Mouse (Mus musculus) limb, embryonic 11.5 days (tissue): Measurements from ENCODE around the gene Hist1h2ak. TPM values are rescaled to one million over a fixed set of nuclear protein-coding genes. Genes with fewer than 3 reads are reported as not detected.
A peak's percentile ranks its signal among the peaks of the same experiment; 100 is the strongest.

ENCODE experiments used
- ATAC-seq: fragments of 200-750 bp; cut with Nextera tagmentation; 2 replicates; pipeline ENCODE4 v1.8.0; 2017; ENCODE audit warnings: low read depth; ENCODE audit not compliant: insufficient number of reproducible peaks, low FRiP score, low TSS enrichment
- DNase-seq: peaks from one replicate; pipeline ENCODE4 v3.0.0-alpha.2; 2015; ENCODE audit warnings: low spot score
- H3K27ac ChIP-seq: fragments of 300-500 bp; sonication (generic); replicated peaks from 2 replicates; pipeline ENCODE4 v1.5.1; 2014; ENCODE audit warnings: low read depth, mild to moderate bottlenecking, low read length
- H3K27me3 ChIP-seq: fragments of 300-500 bp; sonication (generic); 2 replicates; pipeline ENCODE4 v1.6.1; 2014; ENCODE audit warnings: mild to moderate bottlenecking, low read length, mixed read lengths; ENCODE audit not compliant: control insufficient read depth, insufficient read depth
- H3K36me3 ChIP-seq: fragments of 300-500 bp; sonication (generic); 2 replicates; pipeline ENCODE4 v1.6.1; 2014; ENCODE audit warnings: mild to moderate bottlenecking, low read length, moderate library complexity, mixed read lengths; ENCODE audit not compliant: control insufficient read depth, insufficient read depth
- H3K4me1 ChIP-seq: fragments of 300-500 bp; sonication (generic); 2 replicates; pipeline ENCODE4 v1.6.1; 2014; ENCODE audit warnings: low read length, mixed read lengths; ENCODE audit not compliant: control insufficient read depth, insufficient read depth
- H3K4me2 ChIP-seq: fragments of 300-500 bp; sonication (generic); 2 replicates; pipeline ENCODE4 v1.6.1; 2014; ENCODE audit warnings: low read depth, mild to moderate bottlenecking, moderate library complexity; ENCODE audit not compliant: severe bottlenecking
- H3K4me3 ChIP-seq: fragments of 300-500 bp; sonication (generic); 2 replicates; pipeline ENCODE4 v1.5.1; 2014; ENCODE audit warnings: low read depth, low read length
- H3K9ac ChIP-seq: fragments of 300-500 bp; sonication (generic); 2 replicates; pipeline ENCODE4 v1.6.1; 2014; ENCODE audit warnings: mild to moderate bottlenecking, low read length
- H3K9me3 ChIP-seq: fragments of 300-500 bp; sonication (generic); 2 replicates; pipeline ENCODE4 v1.6.1; 2016; ENCODE audit warnings: low read length; ENCODE audit not compliant: control insufficient read depth
- WGBS: fragments of 180-500 bp; shearing (Covaris S2); extraction: QIAGEN DNeasy Blood & Tissue Kit; methylation state at CpG from one replicate; pipeline ENCODE4 v1.1.7; 2014; 5-methylcytosine and 5-hydroxymethylcytosine counted together
- microRNA-seq: library from miRNA; unstranded; fragments of <30 nt; microRNA quantifications from one replicate; pipeline ENCODE4, GENCODE M21; 2016
- polyA plus RNA-seq: library from polyadenylated mRNA; unstranded; fragments of >200 nt; fragmentation: Nextera tagmentation; extraction: Ambion mirVana; gene quantifications from 2 replicates; pipeline ENCODE4 v1.2.1, GENCODE M21; 2014

Hist1h2ak gene
- polyA plus RNA-seq, 1 experiment from 2014 or later = 6.1 TPM

- H3K4me3 ChIP-seq = peak overlapping the region; percentile 40
- peaks cover 8% of the 10 kb centered on the region for H3K4me1 ChIP-seq
- peak overlapping the region; percentile 27; the same call in 1 of the 2 replicates for H3K9ac ChIP-seq
- H3K4me2 ChIP-seq = peak overlapping the region; percentile 43
- ATAC-seq = peak; percentile 73
- no peaks in the 10 kb centered on the region for H3K36me3 ChIP-seq
- H3K27ac ChIP-seq = no peak overlapping the region
- DNase-seq = peak; percentile 89
- WGBS = 2% methylated on average over 22 of the region's 22 CpGs
- no peaks in the 10 kb centered on the region for H3K9me3 ChIP-seq
- H3K27me3 ChIP-seq = no peaks in the 10 kb centered on the region
Observed at GRCm38 (mm10) chr13:21710821-21711525, 42.7 kb downstream of the Hist1h2ak start.

GRCm38 (mm10) chr13:21710031-21710711 lies 43.5 kb downstream of the Hist1h2ak start:
- no peaks in the 10 kb centered on the region for H3K27me3 ChIP-seq
- H3K4me1 ChIP-seq = peaks cover 5% of the 10 kb centered on the region
- no peaks in the 10 kb centered on the region for H3K9me3 ChIP-seq
- WGBS = under 1% methylated on average over 32 of the region's 32 CpGs
- H3K36me3 ChIP-seq = no peaks in the 10 kb centered on the region
- H3K4me3 ChIP-seq = peak overlapping the region; percentile 58
- peak; percentile 94 for DNase-seq
- peak; percentile 76 for ATAC-seq
- H3K9ac ChIP-seq = peak overlapping the region; percentile 67; the same call in 1 of the 2 replicates
- no peak overlapping the region for H3K27ac ChIP-seq
- peak overlapping the region; percentile 28; the same call in 1 of the 2 replicates for H3K4me2 ChIP-seq

GRCm38 (mm10) chr13:21706669-21707068 lies 47.0 kb downstream of the Hist1h2ak start:
- DNase-seq = no peak
- WGBS = 76% methylated on average over 4 of the region's 4 CpGs
- Histone ChIP-seq H3K4me1 (no peaks in the 10 kb centered on the region), H3K4me2 (no peak overlapping the region), H3K27ac (no peak overlapping the region), H3K9me3 (no peaks in the 10 kb centered on the region), H3K4me3 (no peak overlapping the region), H3K9ac (no peak overlapping the region), H3K36me3 (no peaks in the 10 kb centered on the region), H3K27me3 (no peaks in the 10 kb centered on the region)
- ATAC-seq = no peak

Small RNA genes within 50 kb of the gene (microRNA-seq; reads per million reads assigned to microRNA genes)
- gene Gm44346 (not detected), gene Gm44357 (not detected), gene Gm44367 (not detected), gene Gm44454 (not detected)

Other genes with a start within 250 kb of the Hist1h2ak start
- 9.6 and 13.1 TPM in 2 replicates for gene Zkscan8, start 222.7 kb downstream of the Hist1h2ak start, polyA plus RNA-seq
- gene Olfr1366, start 211.0 kb downstream of the Hist1h2ak start, polyA plus RNA-seq = 0.09 and 0.21 TPM in 2 replicates
- gene Olfr1535, start 193.9 kb downstream of the Hist1h2ak start, polyA plus RNA-seq = 0.05 TPM in 1 of 2 replicates, not detected in the other
- gene Olfr1364, start 172.1 kb downstream of the Hist1h2ak start, polyA plus RNA-seq = not detected in 2 replicates
- gene Olfr1362, start 139.8 kb downstream of the Hist1h2ak start, polyA plus RNA-seq = not detected in 2 replicates
- not detected in 2 replicates for gene Olfr11, start 111.3 kb downstream of the Hist1h2ak start, polyA plus RNA-seq
- not detected in 2 replicates for gene Olfr1361, start 90.4 kb downstream of the Hist1h2ak start, polyA plus RNA-seq
- not detected in 2 replicates for gene Olfr1360, start 76.4 kb downstream of the Hist1h2ak start, polyA plus RNA-seq
- not detected in 2 replicates for gene Olfr1359, start 55.7 kb downstream of the Hist1h2ak start, polyA plus RNA-seq
- gene Hist1h2bl, start 37.7 kb downstream of the Hist1h2ak start, polyA plus RNA-seq = 2.2 and 2.9 TPM in 2 replicates
- gene Hist1h2ai, start 37.4 kb downstream of the Hist1h2ak start, polyA plus RNA-seq = 16.9 and 20.4 TPM in 2 replicates
- 13.2 and 15.5 TPM in 2 replicates for gene Hist1h3h, start 36.2 kb downstream of the Hist1h2ak start, polyA plus RNA-seq
- 7.6 and 9.2 TPM in 2 replicates for gene Hist1h2bm, start 31.8 kb downstream of the Hist1h2ak start, polyA plus RNA-seq
- 1.1 and 1.7 TPM in 2 replicates for gene Hist1h4j, start 18.8 kb downstream of the Hist1h2ak start, polyA plus RNA-seq
- gene Hist1h4k, start 3.3 kb downstream of the Hist1h2ak start, polyA plus RNA-seq = 3.4 and 7.1 TPM in 2 replicates
- 1.8 and 2.6 TPM in 2 replicates for gene Hist1h2bn, start 296 bp upstream of the Hist1h2ak start, polyA plus RNA-seq
- gene Hist1h1b, start 26.8 kb upstream of the Hist1h2ak start, polyA plus RNA-seq = 20.0 and 21.2 TPM in 2 replicates
- 294 and 298 TPM in 2 replicates for gene Hist1h3i, start 29.5 kb upstream of the Hist1h2ak start, polyA plus RNA-seq
- gene Hist1h2an, start 33.4 kb upstream of the Hist1h2ak start, polyA plus RNA-seq = 7.5 and 10.7 TPM in 2 replicates
- gene Hist1h2bp, start 33.6 kb upstream of the Hist1h2ak start, polyA plus RNA-seq = 1.7 and 4.9 TPM in 2 replicates
- gene Hist1h2bq, start 56.4 kb upstream of the Hist1h2ak start, polyA plus RNA-seq = 21.3 and 25.2 TPM in 2 replicates
- gene Hist1h2ao, start 56.6 kb upstream of the Hist1h2ak start, polyA plus RNA-seq = 2.5 and 3.6 TPM in 2 replicates
- gene Hist1h4m, start 57.9 kb upstream of the Hist1h2ak start, polyA plus RNA-seq = not detected in 2 replicates
- 11.8 and 15.0 TPM in 2 replicates for gene Hist1h4n, start 78.4 kb upstream of the Hist1h2ak start, polyA plus RNA-seq
- gene Hist1h2ap, start 79.7 kb upstream of the Hist1h2ak start, polyA plus RNA-seq = 6,460 and 6,662 TPM in 2 replicates
- 21.5 and 24.2 TPM in 2 replicates for gene Hist1h2br, start 79.9 kb upstream of the Hist1h2ak start, polyA plus RNA-seq
- gene Zfp184, start 191.3 kb upstream of the Hist1h2ak start, polyA plus RNA-seq = 26.9 and 28.8 TPM in 2 replicates
- 0.31 and 0.38 TPM in 2 replicates for gene Pom121l2, start 227.4 kb upstream of the Hist1h2ak start, polyA plus RNA-seq